Mouse (Mus musculus): ENCODE results near the gene Cacna1d. TPM values are rescaled to one million over a fixed set of nuclear protein-coding genes. Genes with fewer than 3 reads are reported as not detected.

Cacna1d gene
- total and polyA plus RNA-seq, 3 experiments = 0.04 to 0.66 (median 0.08) TPM

GRCm38 (mm10) chr14:30512896-30513295 lies 21.6 kb upstream of the Cacna1d start:
- dilution Hi-C loops (cut with MboI; ENCODE audit: extremely low pct_ligation_motif_present, extremely low pct_unique_long_range_greater_than_20kb, low sequenced_read_pairs) (no loop called here), in situ Hi-C loops (cut with MboI; ENCODE audit: low pct_ligation_motif_present, low pct_unique_long_range_greater_than_20kb, low sequenced_read_pairs) (no loop called here)
- Histone ChIP-seq H3K27me3 (replicated peaks) (no peaks in the 10 kb centered on the region), H3K4me2 (ENCODE audit: insufficient read depth, low read depth, poor library complexity, severe bottlenecking) (no peak overlapping the region), H3K9me3 (replicated peaks; ENCODE audit: low read length) (no peaks in the 10 kb centered on the region), H3K79me2 (replicated peaks; ENCODE audit: control insufficient read depth, extremely low read depth, insufficient read depth, poor library complexity, severe bottlenecking) (peaks cover 10% of the 10 kb centered on the region; the same call in 1 of the 2 replicates), H3K9ac (ENCODE audit: insufficient read depth, low read depth) (no peak overlapping the region), H3K4me3 (replicated peaks in 1 of 3; ENCODE audit: low read depth in 2 of 3, low read length in 2 of 3, poor library complexity in 1 of 3) (no peak overlapping the region), H3K4me1 (ENCODE audit: control insufficient read depth in 1 of 2, insufficient read depth in 2 of 2) (peaks cover 7 to 45% of the 10 kb centered on the region in 2 experiments), H3K27ac (ENCODE audit: insufficient read depth, low read depth) (peak overlapping the region; percentile 51), H3K36me3 (replicated peaks in 1 of 2; ENCODE audit: control insufficient read depth in 1 of 2, insufficient read depth in 1 of 2, low read length in 1 of 2) (peaks cover 28 to 65% of the 10 kb centered on the region in 2 experiments)
- TF ChIP-seq POLR2A (IDR thresholded peaks at IDR 0.05; ENCODE audit: low read depth, low read length) (no peak), TCF12 (IDR thresholded peaks at IDR 0.05; ENCODE audit: low read depth, low read length) (no peak), KAT2A (IDR thresholded peaks at IDR 0.05; ENCODE audit: insufficient replicate concordance, low read length) (no peak), JUND (conservative IDR thresholded peaks at IDR 0.05; ENCODE audit: low read depth, low read length) (no peak), HCFC1 (IDR thresholded peaks at IDR 0.05; ENCODE audit: low read depth, low read length) (no peak)
- no peak for DNase-seq (ENCODE audit: extremely low read depth)

DNA sequence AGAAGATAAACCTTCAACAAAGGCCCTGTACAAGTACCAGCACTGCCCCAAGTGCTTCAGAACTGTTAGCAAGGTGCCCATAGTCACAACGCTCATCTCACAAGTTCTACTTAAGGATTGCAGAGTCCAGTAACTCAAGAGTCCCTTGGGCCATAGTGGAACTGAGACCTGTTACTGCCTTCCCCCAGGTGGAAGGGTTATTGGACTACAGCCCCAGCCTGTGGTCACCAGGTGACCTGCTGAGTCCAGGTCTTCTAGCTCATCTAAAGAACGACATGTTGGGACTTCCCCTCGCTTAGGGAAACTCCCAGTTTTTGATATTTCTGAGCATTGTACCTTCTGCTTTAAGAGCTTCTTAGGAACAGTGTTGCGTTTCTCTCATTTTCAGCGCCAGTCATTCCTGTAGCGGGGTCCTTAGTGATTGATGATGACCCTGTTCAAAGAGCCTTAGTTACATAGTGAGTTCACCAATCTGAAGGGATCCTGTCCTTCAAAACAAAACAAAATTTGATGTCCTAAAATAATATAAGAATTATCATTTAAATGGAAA lies 19.0 kb upstream of the Cacna1d start:
- peak in 1 of 2 experiments; percentile 7; a peak in 1 of 4 replicates for TF ChIP-seq CTCF (conservative IDR thresholded peaks at IDR 0.05 in 1 of 2, IDR thresholded peaks at IDR 0.05 in 1 of 2; ENCODE audit: low read depth in 2 of 2, low read length in 2 of 2)
- peak; percentile 60 for TF ChIP-seq JUN (IDR thresholded peaks at IDR 0.05; ENCODE audit: insufficient read depth, low read depth, low read length)
- peak; percentile 72 for TF ChIP-seq EP300 (IDR thresholded peaks at IDR 0.05; ENCODE audit: low read length)
- TF ChIP-seq IRF4 (IDR thresholded peaks at IDR 0.05; ENCODE audit: low read depth, low read length) = peak; percentile 88
- peak; percentile 64; the same call in 1 of the 2 replicates for TF ChIP-seq TCF12 (IDR thresholded peaks at IDR 0.05; ENCODE audit: low read depth, low read length)
- TF ChIP-seq MAFK (IDR thresholded peaks at IDR 0.05; ENCODE audit: insufficient replicate concordance, low read length) = no peak
- TF ChIP-seq MEF2A (IDR thresholded peaks at IDR 0.05; ENCODE audit: borderline replicate concordance, low read depth, low read length) = 0 out of 2 replicates have a peak, but pooled peaks have one; percentile 34
- TF ChIP-seq JUND (conservative IDR thresholded peaks at IDR 0.05; ENCODE audit: low read depth, low read length) = peak; percentile 82
- 0 out of 2 replicates have a peak, but pooled peaks have one; percentile 30 for TF ChIP-seq ZMIZ1 (IDR thresholded peaks at IDR 0.05; ENCODE audit: low read depth, low read length)
- no peak for TF ChIP-seq MAX (IDR thresholded peaks at IDR 0.05; ENCODE audit: low read length)
- no peak for TF ChIP-seq CHD1 (IDR thresholded peaks at IDR 0.05; ENCODE audit: low read depth, low read length)
- peaks cover 39 to 67% of the 10 kb centered on the region in 2 experiments for H3K36me3 ChIP-seq (replicated peaks in 1 of 2; ENCODE audit: control insufficient read depth in 1 of 2, insufficient read depth in 1 of 2, low read length in 1 of 2)
- H3K4me3 ChIP-seq (replicated peaks in 1 of 3; ENCODE audit: low read depth in 2 of 3, low read length in 2 of 3, poor library complexity in 1 of 3) = no peak overlapping the region
- peak; percentile 79 for DNase-seq (ENCODE audit: extremely low read depth)
- peaks cover 10% of the 10 kb centered on the region; the same call in 1 of the 2 replicates for H3K79me2 ChIP-seq (replicated peaks; ENCODE audit: control insufficient read depth, extremely low read depth, insufficient read depth, poor library complexity, severe bottlenecking)
- in situ Hi-C loops (cut with MboI; ENCODE audit: low pct_ligation_motif_present, low pct_unique_long_range_greater_than_20kb, low sequenced_read_pairs) = no loop called here
- H3K4me1 ChIP-seq (ENCODE audit: control insufficient read depth in 1 of 2, insufficient read depth in 2 of 2) = peaks cover 7 to 49% of the 10 kb centered on the region in 2 experiments
- H3K9ac ChIP-seq (ENCODE audit: insufficient read depth, low read depth) = no peak overlapping the region
- no peaks in the 10 kb centered on the region for H3K9me3 ChIP-seq (replicated peaks; ENCODE audit: low read length)
- no peaks in the 10 kb centered on the region for H3K27me3 ChIP-seq (replicated peaks)
- peak overlapping the region; percentile 77 for H3K4me2 ChIP-seq (ENCODE audit: insufficient read depth, low read depth, poor library complexity, severe bottlenecking)
- dilution Hi-C loops (cut with MboI; ENCODE audit: extremely low pct_ligation_motif_present, extremely low pct_unique_long_range_greater_than_20kb, low sequenced_read_pairs) = no loop called here
- peak overlapping the region; percentile 44; the same call in 1 of the 2 replicates for H3K27ac ChIP-seq (ENCODE audit: insufficient read depth, low read depth)

Measured in CH12.LX (cell line).